Mouse (Mus musculus) brain, embryonic 14.5 days (tissue): ENCODE measurements at regions not wholly inside any gene's neighbourhood (a gene's known extent, or its start where the extent isn't known, plus 50 kb on each side); places are given as distances from the start of the nearest gene placed in this dataset.

Source experiments
- CTCF ChIP-seq: fragments of 200-500 bp; IDR thresholded peaks from 2 replicates; pipeline ENCODE4 v1.5.1; 2012; ENCODE audit warnings: inconsistent platforms, mild to moderate bottlenecking, moderate library complexity, borderline replicate concordance; ENCODE audit not compliant: insufficient read depth, insufficient read length; ENCODE audit errors: extremely low read depth
- POLR2A ChIP-seq: fragments of 200-500 bp; IDR thresholded peaks from 2 replicates; pipeline ENCODE4 v1.6.1; 2012; ENCODE audit warnings: mild to moderate bottlenecking, inconsistent platforms, borderline replicate concordance; ENCODE audit not compliant: poor library complexity, insufficient read depth, insufficient read length, severe bottlenecking; ENCODE audit errors: extremely low read depth

DNA sequence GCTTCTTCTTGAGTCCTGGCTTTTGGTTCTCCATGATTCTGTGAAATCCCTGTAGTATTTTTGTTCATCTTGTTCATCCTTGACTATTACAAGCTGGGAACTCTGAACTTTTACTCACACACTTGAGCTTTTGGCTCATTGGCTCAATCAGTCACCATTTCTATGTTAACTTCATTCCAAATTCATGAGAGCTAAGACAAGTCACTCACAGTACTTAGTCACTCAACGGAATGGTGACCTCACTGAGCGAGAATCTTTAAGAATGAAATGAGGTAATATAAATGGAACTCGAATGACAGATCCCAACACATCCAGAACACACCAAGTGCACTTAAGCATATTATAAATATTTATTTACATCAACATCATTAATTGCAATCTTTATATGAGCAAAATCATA lies 331.2 kb downstream of the Btg1 start:
- no peak for TF ChIP-seq CTCF
- TF ChIP-seq POLR2A, result no peak
